Mouse (Mus musculus) cerebellum, postnatal 14 days (tissue): ENCODE data around the gene Iqcf3.
A peak's percentile ranks its signal among the peaks of the same experiment; 100 is the strongest.
"Not testable (repeated sequence)": the region's sequence is repeated elsewhere in the genome, so short reads cannot be mapped to it uniquely, and the experiment has no call there.

Source experiments
- DNase-seq, 2 experiments: peaks; one replicate each; pipeline ENCODE4 v3.0.0; 2021; ENCODE audit warnings: mixed read lengths in 2 of 2

Iqcf3 gene

GRCm38 (mm10) chr9:106561531-106561930, at the start of gene Iqcf3:
Gene Iqcf3, minus strand, starts transcription at chr9:106561631.
- no peak for DNase-seq

GRCm38 (mm10) chr9:106610727-106611126, 49.3 kb upstream of the Iqcf3 start:
- no peak for DNase-seq

GRCm38 (mm10) chr9:106600546-106600945, 39.1 kb upstream of the Iqcf3 start:
- DNase-seq = peak; percentile 72 to 79

- DNase-seq = peak in 1 of 2 experiments; percentile 15
These were observed 37.0 kb upstream of the Iqcf3 start for GRCm38 (mm10) chr9:106598466-106598865.

GRCm38 (mm10) chr9:106595836-106596235, 34.4 kb upstream of the Iqcf3 start:
- DNase-seq = no peak

- DNase-seq = not testable (repeated sequence)
These were observed 34.0 kb upstream of the Iqcf3 start for GRCm38 (mm10) chr9:106595402-106595801.

GRCm38 (mm10) chr9:106592158-106592557, 30.7 kb upstream of the Iqcf3 start:
- DNase-seq = no peak

- DNase-seq = no peak
These were observed 21.1 kb upstream of the Iqcf3 start for GRCm38 (mm10) chr9:106582552-106582951.

- no peak for DNase-seq
These were observed 18.6 kb upstream of the Iqcf3 start for GRCm38 (mm10) chr9:106580016-106580415.

GRCm38 (mm10) chr9:106576112-106576511, 14.7 kb upstream of the Iqcf3 start:
- no peak for DNase-seq

- DNase-seq = no peak
These were observed 11.9 kb upstream of the Iqcf3 start for GRCm38 (mm10) chr9:106573366-106573765.

- no peak for DNase-seq
These were observed 10.8 kb upstream of the Iqcf3 start for GRCm38 (mm10) chr9:106572186-106572585.

- DNase-seq = no peak
These were observed 9.5 kb upstream of the Iqcf3 start, which contains the start of gene Iqcf4 for GRCm38 (mm10) chr9:106570896-106571295. Gene Iqcf4, minus strand, starts transcription at chr9:106570996.

GRCm38 (mm10) chr9:106566437-106566836, 5.0 kb upstream of the Iqcf3 start:
- DNase-seq = no peak

- DNase-seq = no peak
These were observed 2.6 kb upstream of the Iqcf3 start for GRCm38 (mm10) chr9:106564025-106564424.

GRCm38 (mm10) chr9:106562291-106562690, 860 bp upstream of the Iqcf3 start:
- peak in 1 of 2 experiments; percentile 9 for DNase-seq

GRCm38 (mm10) chr9:106534975-106535374, 26.5 kb downstream of the Iqcf3 start:
- DNase-seq = no peak

- DNase-seq = no peak
These were observed 27.1 kb downstream of the Iqcf3 start for GRCm38 (mm10) chr9:106534296-106534695.

- peak; percentile 21 to 26 for DNase-seq
These were observed 29.6 kb downstream of the Iqcf3 start for GRCm38 (mm10) chr9:106531833-106532232.

GRCm38 (mm10) chr9:106519909-106520308, 41.5 kb downstream of the Iqcf3 start:
- DNase-seq = no peak

GRCm38 (mm10) chr9:106519433-106519832, 42.0 kb downstream of the Iqcf3 start:
- no peak for DNase-seq

GRCm38 (mm10) chr9:106514273-106514672, 47.2 kb downstream of the Iqcf3 start, which contains the start of gene Iqcf5:
Gene Iqcf5, plus strand, starts transcription at chr9:106514573.
- DNase-seq = no peak

GRCm38 (mm10) chr9:106513566-106513965, 47.9 kb downstream of the Iqcf3 start:
- no peak for DNase-seq

- no peak for DNase-seq
These were observed 48.5 kb downstream of the Iqcf3 start for GRCm38 (mm10) chr9:106512729-106513450.

GRCm38 (mm10) chr9:106509356-106509755, 52.1 kb downstream of the Iqcf3 start:
- no peak for DNase-seq
